Mouse (Mus musculus): ENCODE measurements around the gene Fam192a.

GRCm38 (mm10) chr8:94534612-94535011 is 67.2 kb downstream of the Fam192a start:
- no peak for TF ChIP-seq CTCF (IDR thresholded peaks at IDR 0.05; ENCODE audit: low read depth)
- no peak for TF ChIP-seq EP300 (IDR thresholded peaks at IDR 0.05; ENCODE audit: low read depth)
